Mouse (Mus musculus) forebrain, embryonic 15.5 days (tissue): ENCODE measurements at regions not wholly inside any gene's neighbourhood (a gene's known extent, or its start where the extent isn't known, plus 50 kb on each side); places are given as distances from the start of the nearest gene placed in this dataset.

Experiments
- ATAC-seq: fragments of 200-750 bp; cut with Nextera tagmentation; replicated peaks from 2 replicates; pipeline ENCODE4 v1.8.0; 2017; ENCODE audit warnings: mild to moderate bottlenecking, moderate TSS enrichment, moderate library complexity
- H3K27ac ChIP-seq: fragments of 300-500 bp; sonication (generic); replicated peaks from 2 replicates; pipeline ENCODE4 v1.5.1; 2015; ENCODE audit warnings: mild to moderate bottlenecking, inconsistent platforms
- H3K27me3 ChIP-seq: fragments of 300-500 bp; sonication (generic); 2 replicates; pipeline ENCODE4 v1.6.1; 2015; ENCODE audit warnings: inconsistent platforms
- H3K36me3 ChIP-seq: fragments of 300-500 bp; sonication (generic); 2 replicates; pipeline ENCODE4 v1.6.1; 2015; ENCODE audit warnings: mild to moderate bottlenecking, inconsistent platforms
- H3K4me1 ChIP-seq: fragments of 300-500 bp; sonication (generic); 2 replicates; pipeline ENCODE4 v1.6.1; 2015; ENCODE audit warnings: inconsistent platforms
- H3K4me2 ChIP-seq: fragments of 300-500 bp; sonication (generic); replicated peaks from 2 replicates; pipeline ENCODE4 v1.6.1; 2015; ENCODE audit warnings: mild to moderate bottlenecking, inconsistent platforms
- H3K4me3 ChIP-seq: fragments of 300-500 bp; sonication (generic); 2 replicates; pipeline ENCODE4 v1.5.1; 2015; ENCODE audit warnings: mild to moderate bottlenecking, inconsistent platforms
- H3K9ac ChIP-seq: fragments of 300-500 bp; sonication (generic); replicated peaks from 2 replicates; pipeline ENCODE4 v1.6.1; 2015; ENCODE audit warnings: mild to moderate bottlenecking, inconsistent platforms
- H3K9me3 ChIP-seq: fragments of 300-500 bp; sonication (generic); 2 replicates; pipeline ENCODE4 v1.6.1; 2016; ENCODE audit warnings: inconsistent platforms
- WGBS: fragments of 180-500 bp; shearing (Covaris S2); methylation state at CpG from one replicate; pipeline ENCODE4 v1.1.7; 2015; ENCODE audit warnings: mixed read lengths; 5-methylcytosine and 5-hydroxymethylcytosine counted together

DNA sequence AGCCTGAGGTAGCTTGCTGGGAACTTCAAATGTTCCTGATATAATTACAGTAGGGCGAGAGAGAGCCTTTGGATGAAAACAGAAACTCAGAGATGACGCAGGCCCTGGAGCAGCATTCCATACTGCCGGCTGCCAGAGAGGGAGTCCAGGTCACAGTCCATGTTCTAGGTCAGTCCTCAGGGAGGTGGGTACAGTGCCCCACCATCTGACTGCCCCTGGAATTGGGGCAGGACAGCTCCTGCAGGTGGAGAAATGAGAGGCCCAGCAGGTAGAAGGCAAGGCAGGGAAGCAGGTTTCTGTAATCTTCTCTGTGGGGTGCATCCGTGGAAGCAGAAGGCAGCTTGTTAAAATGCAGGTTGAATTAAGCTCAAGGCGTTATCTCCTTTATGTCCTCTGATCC is 94.5 kb upstream of the 4930596D02Rik start:
- H3K4me2 ChIP-seq, result no peak overlapping the region
- H3K27ac ChIP-seq, result no peak overlapping the region
- no peaks in the 10 kb centered on the region for H3K27me3 ChIP-seq
- H3K4me1 ChIP-seq, result no peaks in the 10 kb centered on the region
- H3K9me3 ChIP-seq, result no peaks in the 10 kb centered on the region
- WGBS, result 38% methylated on average over 5 of the region's 5 CpGs
- H3K4me3 ChIP-seq, result no peak overlapping the region
- no peak for ATAC-seq
- no peak overlapping the region for H3K9ac ChIP-seq
- H3K36me3 ChIP-seq, result no peaks in the 10 kb centered on the region

DNA sequence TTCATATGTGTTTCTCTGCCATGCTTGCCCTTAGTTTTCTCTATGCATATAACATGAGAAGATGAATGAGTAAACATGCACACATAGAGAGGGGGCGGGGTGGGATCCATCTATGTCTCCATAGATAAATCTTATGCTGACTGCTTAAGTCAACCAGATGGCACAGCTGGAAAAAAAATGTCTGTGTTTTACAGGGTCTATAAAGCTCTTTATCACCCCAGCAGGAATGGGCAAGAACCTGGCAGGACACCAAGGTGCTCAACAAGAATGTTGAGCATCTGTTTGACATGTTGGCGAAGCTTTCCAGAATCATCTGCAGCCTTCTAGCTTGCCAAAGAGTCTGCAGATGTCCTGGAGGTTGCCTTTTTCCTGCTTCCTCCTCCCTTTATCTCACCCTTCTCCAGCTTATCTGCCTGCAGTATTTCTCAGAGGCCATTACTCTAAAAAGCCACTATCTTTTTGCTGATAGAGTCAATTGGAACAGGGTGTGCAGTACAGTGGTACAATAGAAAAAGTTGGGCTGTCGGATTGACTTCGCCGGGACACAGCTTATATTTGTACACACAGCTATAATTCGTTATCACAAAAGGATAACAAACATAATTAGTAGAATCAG is 73.0 kb upstream of the 4930596D02Rik start:
- WGBS, result 83% methylated on average over 6 of the region's 6 CpGs
- ATAC-seq, result 0 out of 2 replicates have a peak, but pooled peaks have one; percentile 26
- Histone ChIP-seq H3K4me3 (no peak overlapping the region), H3K9ac (no peak overlapping the region), H3K36me3 (no peaks in the 10 kb centered on the region), H3K4me1 (no peaks in the 10 kb centered on the region), H3K4me2 (no peak overlapping the region), H3K27ac (no peak overlapping the region), H3K9me3 (no peaks in the 10 kb centered on the region), H3K27me3 (no peaks in the 10 kb centered on the region)

DNA sequence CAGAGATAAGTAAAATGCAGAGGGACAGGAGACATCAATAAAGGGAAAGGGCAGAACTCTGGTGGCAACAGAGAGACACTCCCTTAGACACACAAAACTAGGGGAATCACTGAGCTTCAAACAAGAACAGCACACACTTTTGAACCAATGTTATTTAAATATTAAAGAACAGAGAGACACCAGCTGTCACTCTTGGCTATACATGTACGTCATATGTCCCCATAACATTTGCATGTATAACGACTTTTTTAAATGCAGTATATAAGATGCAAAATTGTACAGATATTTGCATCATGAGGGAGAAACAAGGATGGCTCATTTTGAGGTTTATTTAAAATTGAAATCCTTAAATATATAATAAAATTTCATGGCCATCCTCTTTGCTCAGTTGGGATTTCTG is 62.5 kb upstream of the 4930596D02Rik start:
- WGBS, result 68% methylated on average over 2 of the region's 2 CpGs
- no peaks in the 10 kb centered on the region for H3K36me3 ChIP-seq
- no peaks in the 10 kb centered on the region for H3K9me3 ChIP-seq
- no peak overlapping the region for H3K9ac ChIP-seq
- H3K4me1 ChIP-seq, result no peaks in the 10 kb centered on the region
- H3K27ac ChIP-seq, result no peak overlapping the region
- ATAC-seq, result peak; percentile 70; the same call in 1 of the 2 replicates
- H3K4me2 ChIP-seq, result no peak overlapping the region
- H3K27me3 ChIP-seq, result no peaks in the 10 kb centered on the region
- no peak overlapping the region for H3K4me3 ChIP-seq
